Mouse (Mus musculus) brain, embryonic 14.5 days (tissue): ENCODE data around the gene B3glct.

Source experiments
- CTCF ChIP-seq: fragments of 200-500 bp; IDR thresholded peaks from 2 replicates; pipeline ENCODE4 v1.5.1; 2012; ENCODE audit warnings: inconsistent platforms, mild to moderate bottlenecking, moderate library complexity, borderline replicate concordance; ENCODE audit not compliant: insufficient read depth, insufficient read length; ENCODE audit errors: extremely low read depth
- POLR2A ChIP-seq: fragments of 200-500 bp; IDR thresholded peaks from 2 replicates; pipeline ENCODE4 v1.6.1; 2012; ENCODE audit warnings: mild to moderate bottlenecking, inconsistent platforms, borderline replicate concordance; ENCODE audit not compliant: poor library complexity, insufficient read depth, insufficient read length, severe bottlenecking; ENCODE audit errors: extremely low read depth

GRCm38 (mm10) chr5:149647367-149648115 is 30.5 kb upstream of the B3glct start:
- TF ChIP-seq CTCF (peak; percentile 20; the same call in 1 of the 2 replicates), POLR2A (no peak)
